Mouse (Mus musculus): ENCODE measurements at regions not wholly inside any gene's neighbourhood (a gene's known extent, or its start where the extent isn't known, plus 50 kb on each side); places are given as distances from the start of the nearest gene placed in this dataset.
A peak's percentile ranks its signal among the peaks of the same experiment; 100 is the strongest.

DNA sequence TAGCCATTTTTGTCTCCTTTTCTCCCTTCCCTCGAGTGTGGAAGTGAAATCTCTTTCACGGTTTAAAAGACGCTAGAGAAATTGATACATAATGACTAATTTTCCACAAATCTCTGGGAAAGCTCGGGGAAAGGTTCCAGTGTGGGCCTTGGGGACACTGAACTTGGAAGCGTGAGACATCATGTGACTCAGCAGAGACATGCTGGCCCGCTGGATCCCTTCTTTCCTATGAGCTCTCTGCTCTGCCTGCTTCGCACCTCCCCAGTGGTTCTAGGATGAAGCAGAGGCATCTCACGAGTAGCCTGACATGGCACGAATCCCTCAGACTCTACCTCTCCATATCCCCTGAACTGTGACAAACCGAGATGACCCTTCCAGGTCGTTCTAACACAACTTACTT lies 206.2 kb downstream of the Rnd3 start:
- DNase-seq (ENCODE audit: low spot score in 2 of 2): no peak

DNA sequence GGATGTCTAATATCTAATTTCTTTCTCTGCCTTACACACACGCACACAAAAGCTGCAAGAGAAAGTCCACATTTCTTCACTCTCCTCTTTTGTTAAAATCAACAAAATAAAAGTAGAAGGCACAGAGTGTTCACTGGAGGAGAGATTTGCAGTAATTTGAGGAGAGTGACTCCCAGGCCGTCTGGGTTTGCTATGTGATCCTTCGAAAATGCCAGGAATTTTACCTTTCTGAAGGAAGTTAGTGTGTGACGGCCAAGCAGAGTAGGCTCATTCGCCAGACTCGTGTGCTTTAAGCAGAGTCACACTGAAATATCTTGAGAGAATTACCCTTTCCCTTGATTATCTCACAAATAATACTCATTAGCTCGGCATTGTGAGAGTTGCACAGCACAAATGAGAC lies 216.0 kb downstream of the Rnd3 start:
- no peak for DNase-seq (ENCODE audit: low spot score in 2 of 2)

- DNase-seq (ENCODE audit: low spot score in 2 of 2): no peak
Measured at GRCm38 (mm10) chr2:50921002-50921401, 227.9 kb downstream of the Rnd3 start.

DNA sequence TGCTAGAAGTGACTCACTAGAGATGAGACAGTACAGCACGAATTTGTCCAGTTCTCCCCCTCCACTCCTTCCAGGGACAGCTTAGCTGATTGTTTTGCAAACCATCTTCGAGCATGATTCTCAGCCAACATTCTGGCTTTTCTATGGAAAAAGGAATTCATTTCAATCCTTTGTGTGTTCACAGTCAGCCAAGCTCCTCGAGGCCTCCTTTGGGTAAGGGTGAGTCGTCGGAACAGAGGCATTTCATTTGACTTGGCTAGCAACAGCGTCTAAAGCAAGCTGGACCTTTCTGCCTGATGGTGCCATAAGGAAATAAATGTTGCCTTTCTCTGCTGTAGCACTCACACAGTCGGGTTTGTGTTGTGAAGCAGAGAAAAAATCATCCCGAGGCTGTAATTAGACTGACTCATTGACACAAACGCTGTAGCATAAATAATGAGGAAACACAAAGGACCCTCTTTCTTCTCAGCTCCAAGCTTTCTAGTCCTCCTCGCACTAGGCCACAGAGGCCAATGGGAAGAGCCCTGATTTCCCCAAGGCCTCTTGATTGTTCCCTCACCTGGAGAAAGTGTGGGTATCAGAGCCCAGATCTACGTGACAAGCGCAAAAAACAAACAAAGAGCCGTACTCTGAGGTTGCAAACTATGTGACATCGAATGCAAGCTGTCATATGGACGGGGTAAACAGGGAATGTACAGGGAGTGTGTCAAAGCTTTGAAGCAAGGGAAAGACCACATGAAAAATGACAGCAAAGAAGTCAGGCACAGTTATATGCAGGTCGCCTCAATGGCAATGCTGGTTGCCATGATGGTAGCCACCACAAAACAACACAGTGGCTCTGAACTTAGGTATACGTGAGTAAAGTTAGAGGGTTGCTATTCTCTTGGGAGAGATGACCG lies 232.3 kb downstream of the Rnd3 start:
- DNase-seq (ENCODE audit: low spot score in 2 of 2): peak; percentile 3 to 5

- no peak for DNase-seq (ENCODE audit: low spot score in 2 of 2)
Measured at GRCm38 (mm10) chr2:50915149-50915548, 233.8 kb downstream of the Rnd3 start.

DNA sequence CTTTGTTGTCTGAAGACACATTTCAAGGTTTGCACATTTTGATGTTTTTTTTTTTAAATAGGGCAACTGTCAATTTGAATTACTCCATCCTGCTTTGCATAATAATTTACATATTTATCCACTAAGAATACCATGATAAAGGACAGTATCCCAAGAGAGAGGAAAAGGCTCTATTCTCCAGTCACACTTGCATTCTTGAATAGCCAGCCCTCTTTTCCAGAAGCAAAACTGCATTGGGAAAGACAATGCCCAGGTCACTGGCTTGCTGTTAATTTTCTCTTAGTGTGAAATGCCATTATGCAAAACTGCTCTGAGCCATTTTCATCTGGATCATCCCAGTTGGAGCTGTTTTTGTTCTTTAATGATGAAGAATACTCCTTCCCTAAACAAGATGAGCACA lies 234.7 kb downstream of the Rnd3 start:
- DNase-seq (ENCODE audit: low spot score in 2 of 2): no peak

DNA sequence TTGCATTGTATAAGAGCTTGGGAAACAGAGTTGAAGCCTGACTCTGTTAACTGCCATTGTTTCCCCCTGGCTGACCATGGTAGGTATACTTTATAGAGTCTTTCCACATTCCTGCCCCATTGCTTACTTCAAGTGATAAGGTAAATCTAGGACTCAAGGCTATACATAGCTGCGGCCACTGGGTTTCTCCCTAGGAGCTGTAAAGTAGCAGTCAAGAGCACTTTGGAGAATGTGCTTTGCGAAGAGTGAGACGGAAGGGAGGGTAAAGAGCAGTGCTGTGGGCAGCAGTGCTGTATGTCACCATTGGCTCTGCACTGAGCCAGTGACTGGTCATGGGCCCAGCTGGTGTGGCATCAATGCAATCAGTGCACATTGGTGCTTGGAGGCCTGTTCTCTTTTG lies 240.1 kb downstream of the Rnd3 start:
- DNase-seq (ENCODE audit: low spot score in 2 of 2): no peak

DNA sequence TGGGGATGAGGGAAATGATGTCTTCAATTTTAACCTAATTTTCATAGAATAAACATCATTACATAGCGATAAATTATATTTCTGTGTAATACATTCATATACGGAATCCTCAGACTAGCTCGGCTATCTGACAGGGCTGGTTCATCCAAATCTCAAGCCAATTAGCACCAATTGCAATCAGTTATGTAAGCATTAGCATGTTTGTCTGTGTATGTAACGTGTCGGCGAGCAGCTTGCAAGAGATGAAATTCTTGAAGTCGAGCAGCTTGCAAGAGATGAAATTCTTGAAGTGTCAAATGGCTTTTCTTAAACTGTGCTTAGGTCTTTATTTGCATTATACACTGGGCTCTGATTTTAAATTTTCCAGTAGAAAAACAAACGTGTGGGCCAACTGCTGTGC lies 246.2 kb downstream of the Rnd3 start:
- DNase-seq (ENCODE audit: low spot score in 2 of 2): no peak

- DNase-seq (ENCODE audit: low spot score in 2 of 2): no peak
Measured at GRCm38 (mm10) chr2:50902220-50902619, 246.7 kb downstream of the Rnd3 start.

DNA sequence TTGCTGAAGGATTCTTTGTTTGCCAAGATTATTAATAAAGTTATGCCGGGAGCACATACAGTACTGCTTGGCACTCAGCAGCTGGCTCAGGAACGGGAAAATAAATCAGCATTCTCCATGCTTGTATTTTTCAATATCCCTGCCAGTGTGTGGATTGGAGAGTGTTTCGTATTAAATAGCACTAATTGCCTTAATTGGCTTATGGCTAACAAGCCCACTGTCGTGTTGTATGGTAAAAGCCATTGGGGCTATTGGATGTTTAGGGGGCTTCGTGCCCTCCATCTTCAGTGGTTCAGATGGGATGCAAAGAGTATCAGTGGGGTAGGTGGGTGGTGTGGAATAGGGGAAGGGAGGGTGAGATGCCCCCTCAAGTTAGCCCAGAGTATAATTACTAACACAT lies 259.9 kb downstream of the Rnd3 start:
- DNase-seq (ENCODE audit: low spot score in 2 of 2): no peak

- no peak for DNase-seq (ENCODE audit: low spot score in 2 of 2)
Measured at GRCm38 (mm10) chr2:50887954-50888353, 261.0 kb downstream of the Rnd3 start.

- no peak for DNase-seq (ENCODE audit: low spot score in 2 of 2)
Measured at GRCm38 (mm10) chr2:50885924-50886315, 263.0 kb downstream of the Rnd3 start.

GRCm38 (mm10) chr2:50885280-50885923 lies 263.5 kb downstream of the Rnd3 start:
- no peak for DNase-seq (ENCODE audit: low spot score in 2 of 2)

DNA sequence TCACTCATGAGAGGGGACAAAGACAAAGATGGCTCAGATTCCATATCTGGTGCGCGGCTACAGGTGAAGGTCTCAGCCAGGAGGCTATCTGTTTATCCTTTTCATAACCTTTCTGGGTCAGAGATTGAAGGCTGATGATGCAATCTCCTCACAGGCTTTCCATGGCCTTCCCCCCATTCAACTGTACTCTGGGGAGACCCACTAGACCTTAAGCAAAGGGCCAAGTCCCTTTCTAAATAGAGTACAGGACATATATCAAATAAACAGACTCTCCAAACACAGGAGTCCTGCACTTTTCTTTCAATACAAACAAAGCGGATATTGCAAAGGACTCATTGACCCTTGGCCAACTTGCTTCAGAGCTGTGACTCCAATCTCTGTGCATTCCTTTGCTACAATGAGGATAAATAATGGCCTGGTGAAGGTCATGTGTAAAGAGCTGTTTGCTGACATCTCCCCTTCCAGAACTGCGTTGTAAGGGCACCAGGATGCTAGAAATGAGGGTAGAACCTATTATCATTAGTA lies 267.3 kb downstream of the Rnd3 start:
- DNase-seq (ENCODE audit: low spot score in 2 of 2): no peak

- no peak for DNase-seq (ENCODE audit: low spot score in 2 of 2)
Measured at GRCm38 (mm10) chr2:50880806-50881205, 268.1 kb downstream of the Rnd3 start.

- no peak for DNase-seq (ENCODE audit: low spot score in 2 of 2)
Measured at GRCm38 (mm10) chr2:50877716-50878115, 271.2 kb downstream of the Rnd3 start.

- DNase-seq (ENCODE audit: low spot score in 2 of 2): no peak
Measured at GRCm38 (mm10) chr2:50875072-50875471, 273.8 kb downstream of the Rnd3 start.

GRCm38 (mm10) chr2:50853538-50854244 lies 295.2 kb downstream of the Rnd3 start:
- DNase-seq (ENCODE audit: low spot score in 2 of 2): no peak

DNA sequence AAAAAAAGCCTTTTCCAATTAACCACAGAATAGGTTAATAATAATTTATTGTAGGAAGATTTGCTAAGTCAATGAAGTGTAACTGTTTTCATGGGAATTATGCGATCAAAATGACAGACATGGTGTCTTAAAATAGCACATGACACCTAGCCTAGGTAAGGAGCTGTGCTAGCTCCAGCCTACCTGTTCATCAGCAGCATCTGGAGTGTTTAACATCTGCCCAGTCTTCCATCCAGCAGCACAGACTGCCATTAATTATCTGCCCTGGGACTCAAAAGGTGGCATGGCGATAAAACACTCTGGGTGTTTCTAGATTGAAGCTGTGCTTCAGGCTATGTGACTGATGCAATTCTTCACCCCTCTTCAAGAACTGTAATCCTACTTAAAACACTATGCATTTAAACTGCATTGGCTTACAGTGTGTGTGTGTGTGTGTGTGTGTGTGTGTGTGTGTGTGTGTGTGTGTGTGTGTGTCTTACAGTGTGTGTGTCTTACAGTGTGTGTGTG lies 296.4 kb downstream of the Rnd3 start:
- no peak for DNase-seq (ENCODE audit: low spot score in 2 of 2)

DNA sequence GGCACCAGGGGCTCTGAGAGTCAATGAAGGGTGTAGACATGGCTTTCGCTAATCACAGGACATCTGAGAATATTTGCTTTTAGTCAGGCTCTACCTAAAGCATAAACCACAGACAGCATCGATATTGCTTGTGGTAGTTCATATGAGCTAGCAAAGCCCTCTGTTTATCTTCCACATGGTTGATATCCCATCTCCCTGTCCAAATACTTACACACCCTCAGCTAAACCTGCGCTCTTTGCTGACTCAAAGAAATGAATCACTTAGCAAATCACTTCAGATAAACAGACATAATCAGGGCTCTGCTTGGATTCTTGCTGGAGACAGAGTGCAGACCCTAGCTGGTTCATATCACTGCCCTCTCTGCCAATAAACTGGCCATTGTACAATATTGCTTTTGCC lies 298.8 kb downstream of the Rnd3 start:
- no peak for DNase-seq (ENCODE audit: low spot score in 2 of 2)

GRCm38 (mm10) chr2:50841881-50842280 lies 307.0 kb downstream of the Rnd3 start:
- DNase-seq (ENCODE audit: low spot score in 2 of 2): no peak
